Mouse (Mus musculus) heart, embryonic 14.5 days (tissue): ENCODE results near the gene Nkx2-3. TPM values are rescaled to one million over a fixed set of nuclear protein-coding genes. Genes with fewer than 3 reads are reported as not detected.

Experiments
- ATAC-seq: fragments of 200-750 bp; cut with Nextera tagmentation; 2 replicates; pipeline ENCODE4 v1.8.0; 2017; ENCODE audit warnings: low read depth, moderate TSS enrichment; ENCODE audit not compliant: insufficient number of reproducible peaks, insufficient read depth, low FRiP score
- H3K27ac ChIP-seq, 2 experiments: fragments of 200-500 bp in 1 of 2; fragments of 300-500 bp in 1 of 2; sonication (generic) in 1 of 2; replicated peaks in 1 of 2; 2 replicates each; pipeline ENCODE4 v1.5.1; 2012 to 2014; ENCODE audit warnings: low read depth in 2 of 2, low read length in 2 of 2, control low read depth in 1 of 2, mild to moderate bottlenecking in 1 of 2, mixed read lengths in 1 of 2; ENCODE audit not compliant: control insufficient read depth in 1 of 2, insufficient read depth in 1 of 2
- H3K27me3 ChIP-seq: fragments of 300-500 bp; sonication (generic); 2 replicates; pipeline ENCODE4 v1.6.1; 2014; ENCODE audit warnings: mild to moderate bottlenecking, low read length, control low read depth; ENCODE audit not compliant: control insufficient read depth, insufficient read depth
- H3K36me3 ChIP-seq: fragments of 300-500 bp; sonication (generic); 2 replicates; pipeline ENCODE4 v1.6.1; 2014; ENCODE audit warnings: mild to moderate bottlenecking, control low read depth, low read length, mixed read lengths; ENCODE audit not compliant: control insufficient read depth, insufficient read depth
- H3K4me1 ChIP-seq, 2 experiments: fragments of 200-500 bp in 1 of 2; fragments of 300-500 bp in 1 of 2; sonication (generic) in 1 of 2; 2 replicates each; pipeline ENCODE4 v1.6.1; 2012 to 2014; ENCODE audit warnings: low read length in 2 of 2, control low read depth in 1 of 2, mixed read lengths in 1 of 2; ENCODE audit not compliant: control insufficient read depth in 2 of 2, insufficient read depth in 2 of 2
- H3K4me2 ChIP-seq: fragments of 300-500 bp; sonication (generic); 2 replicates; pipeline ENCODE4 v1.6.1; 2014; ENCODE audit warnings: mild to moderate bottlenecking, low read length
- H3K4me3 ChIP-seq, 2 experiments: fragments of 200-500 bp in 1 of 2; fragments of 300-500 bp in 1 of 2; sonication (generic) in 1 of 2; 2 replicates each; pipeline ENCODE4 v1.5.1; 2012 to 2014; ENCODE audit warnings: low read length in 2 of 2, mild to moderate bottlenecking in 2 of 2, control low read depth in 1 of 2, low read depth in 1 of 2, moderate library complexity in 1 of 2; ENCODE audit not compliant: control insufficient read depth in 1 of 2, insufficient read depth in 1 of 2
- H3K9ac ChIP-seq: fragments of 300-500 bp; sonication (generic); 2 replicates; pipeline ENCODE4 v1.6.1; 2014; ENCODE audit warnings: mild to moderate bottlenecking, low read length
- H3K9me3 ChIP-seq: fragments of 300-500 bp; sonication (generic); 2 replicates; pipeline ENCODE4 v1.6.1; 2016; ENCODE audit warnings: low read length, control low read depth; ENCODE audit not compliant: control insufficient read depth
- WGBS: fragments of 180-500 bp; shearing (Covaris S2); extraction: QIAGEN DNeasy Blood & Tissue Kit; methylation state at CpG from one replicate; pipeline ENCODE4 v1.1.7; 2014; 5-methylcytosine and 5-hydroxymethylcytosine counted together
- polyA plus RNA-seq: library from polyadenylated mRNA; unstranded; fragments of >200 nt; fragmentation: Nextera tagmentation; extraction: Ambion mirVana; gene quantifications from 2 replicates; pipeline ENCODE4 v1.2.1, GENCODE M21; 2014

Nkx2-3 gene
- polyA plus RNA-seq, 1 experiment from 2014 or later = not detected

DNA sequence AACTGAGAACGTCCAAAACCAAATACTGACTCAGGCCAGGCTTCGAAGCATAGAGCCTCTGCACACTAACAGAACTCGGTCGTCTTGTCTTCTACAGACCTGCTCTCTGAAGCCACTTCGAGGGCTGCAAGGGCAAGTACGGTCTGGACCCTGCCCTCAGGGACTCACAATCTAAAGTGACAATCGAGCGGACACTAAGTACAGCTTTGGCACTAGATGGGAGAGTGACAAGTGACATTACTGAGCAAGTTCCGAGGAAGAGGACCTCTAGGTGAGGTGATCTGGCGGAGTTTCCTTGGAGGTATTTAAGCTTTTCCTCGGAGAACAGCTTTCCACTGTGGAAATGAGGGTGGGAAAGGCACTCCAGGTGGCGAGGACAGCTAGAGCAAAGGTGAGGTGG lies 564 bp upstream of the Nkx2-3 start:
- peaks cover 4 to 23% of the 10 kb centered on the region in 2 experiments; a peak in 3 of 4 replicates for H3K4me1 ChIP-seq
- no peak for ATAC-seq
- H3K4me3 ChIP-seq = no peak overlapping the region
- peaks cover 93% of the 10 kb centered on the region for H3K27me3 ChIP-seq
- H3K9me3 ChIP-seq = no peaks in the 10 kb centered on the region
- H3K27ac ChIP-seq = no peak overlapping the region
- no peaks in the 10 kb centered on the region for H3K36me3 ChIP-seq
- no peak overlapping the region for H3K9ac ChIP-seq
- 11% methylated on average over 12 of the region's 12 CpGs for WGBS
- no peak overlapping the region for H3K4me2 ChIP-seq

DNA sequence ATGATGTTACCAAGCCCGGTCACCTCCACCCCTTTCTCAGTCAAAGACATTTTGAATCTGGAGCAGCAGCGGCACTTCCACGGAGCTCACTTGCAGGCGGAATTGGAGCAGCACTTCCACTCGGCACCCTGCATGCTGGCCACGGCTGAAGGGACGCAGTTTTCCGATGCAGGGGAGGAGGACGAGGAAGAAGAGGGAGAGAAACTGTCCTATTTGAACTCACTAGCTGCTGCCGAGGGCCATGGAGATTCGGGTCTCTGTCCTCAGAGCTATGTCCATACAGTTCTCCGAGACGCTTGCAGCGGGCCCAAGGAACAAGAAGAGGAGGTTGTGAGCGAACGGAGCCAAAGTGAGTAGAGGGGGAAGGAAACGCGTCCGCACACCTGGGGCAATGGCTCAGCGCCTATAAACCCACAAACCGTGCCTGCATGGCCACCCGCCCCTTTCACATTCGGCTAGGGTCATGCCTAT lies 411 bp downstream of the Nkx2-3 start:
- H3K36me3 ChIP-seq = no peaks in the 10 kb centered on the region
- peaks cover 4 to 26% of the 10 kb centered on the region in 2 experiments; a peak in 3 of 4 replicates for H3K4me1 ChIP-seq
- H3K4me3 ChIP-seq = peak overlapping the region in 1 of 2 experiments; percentile 15; a peak in 1 of 4 replicates
- H3K9me3 ChIP-seq = no peaks in the 10 kb centered on the region
- H3K27ac ChIP-seq = no peak overlapping the region
- WGBS = 2% methylated on average over 23 of the region's 23 CpGs
- no peak overlapping the region for H3K9ac ChIP-seq
- ATAC-seq = no peak
- H3K27me3 ChIP-seq = peaks cover 93% of the 10 kb centered on the region
- peak overlapping the region; percentile 24; the same call in 1 of the 2 replicates for H3K4me2 ChIP-seq

DNA sequence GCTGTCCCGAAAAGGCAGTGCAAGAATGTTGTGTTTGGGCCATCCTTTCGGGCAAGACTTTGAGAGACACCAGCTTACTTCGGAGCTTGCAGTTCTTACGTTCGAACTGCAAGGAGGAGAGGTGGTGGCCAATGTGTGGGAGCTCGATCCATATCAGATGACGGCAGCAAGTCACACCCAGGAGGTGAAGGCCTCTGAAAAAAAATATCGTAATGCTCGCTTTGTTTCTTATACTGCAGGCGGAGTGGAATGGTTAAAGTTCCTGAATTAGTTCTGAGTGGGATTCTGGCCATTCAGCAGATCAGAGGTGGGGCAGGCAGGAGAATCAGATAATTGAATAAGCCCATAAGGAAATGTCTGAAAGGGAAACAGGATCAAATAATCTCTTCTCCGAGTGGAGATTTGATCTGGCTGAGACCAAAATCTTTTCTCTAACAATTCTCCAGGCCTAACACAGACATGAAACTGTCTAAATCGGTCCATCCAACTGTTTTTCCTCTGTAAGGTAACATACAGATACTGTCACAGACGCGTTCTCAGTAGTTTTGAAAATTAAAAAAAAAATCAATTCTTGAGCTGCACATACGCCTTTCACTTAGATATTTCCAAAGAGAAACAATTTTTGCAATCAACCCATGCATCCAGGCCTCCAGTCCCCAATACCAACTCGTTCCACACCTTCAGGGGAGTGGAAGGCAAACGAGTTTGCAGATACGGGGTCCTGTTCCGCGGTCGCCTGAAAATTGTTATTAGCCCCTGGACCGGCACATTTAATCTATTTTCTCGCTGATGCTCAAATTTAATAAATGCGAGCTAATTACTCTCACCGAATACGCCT lies 1.4 kb downstream of the Nkx2-3 start:
- H3K27ac ChIP-seq = no peak overlapping the region
- no peak overlapping the region for H3K4me3 ChIP-seq
- H3K27me3 ChIP-seq = peaks cover 95% of the 10 kb centered on the region
- no peak for ATAC-seq
- H3K9ac ChIP-seq = no peak overlapping the region
- no peak overlapping the region for H3K4me2 ChIP-seq
- H3K4me1 ChIP-seq = peaks cover 4 to 26% of the 10 kb centered on the region in 2 experiments; a peak in 3 of 4 replicates
- no peaks in the 10 kb centered on the region for H3K36me3 ChIP-seq
- H3K9me3 ChIP-seq = no peaks in the 10 kb centered on the region
- WGBS = 3% methylated on average over 26 of the region's 26 CpGs

DNA sequence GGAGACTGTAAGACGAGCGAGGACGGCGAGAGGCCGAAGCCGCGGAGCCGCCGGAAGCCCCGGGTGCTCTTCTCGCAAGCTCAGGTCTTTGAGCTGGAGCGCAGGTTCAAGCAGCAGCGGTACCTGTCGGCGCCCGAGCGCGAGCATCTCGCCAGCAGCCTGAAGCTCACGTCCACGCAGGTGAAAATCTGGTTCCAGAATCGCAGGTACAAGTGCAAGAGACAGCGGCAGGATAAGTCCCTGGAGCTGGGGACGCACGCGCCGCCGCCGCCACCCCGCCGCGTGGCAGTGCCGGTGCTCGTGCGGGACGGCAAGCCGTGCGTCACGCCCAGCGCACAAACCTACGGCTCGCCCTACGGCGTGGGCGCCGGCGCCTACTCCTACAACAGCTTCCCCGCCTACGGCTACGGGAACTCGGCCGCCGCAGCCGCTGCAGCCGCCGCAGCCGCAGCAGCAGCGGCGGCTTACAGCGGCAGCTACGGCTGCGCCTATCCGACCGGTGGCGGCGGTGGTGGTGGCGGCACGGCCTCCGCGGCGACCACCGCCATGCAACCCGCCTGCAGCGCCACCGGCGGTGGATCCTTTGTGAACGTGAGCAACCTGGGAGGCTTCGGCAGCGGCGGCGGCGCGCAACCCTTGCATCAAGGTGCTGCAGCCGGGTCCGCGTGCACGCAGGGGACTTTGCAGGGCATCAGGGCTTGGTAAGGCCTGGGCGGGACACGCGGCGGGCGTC lies 2.4 kb downstream of the Nkx2-3 start:
- Histone ChIP-seq H3K9me3 (no peaks in the 10 kb centered on the region), H3K9ac (no peak overlapping the region), H3K27me3 (peaks cover 97% of the 10 kb centered on the region), H3K36me3 (no peaks in the 10 kb centered on the region), H3K4me2 (peak overlapping the region; percentile 61), H3K27ac (no peak overlapping the region), H3K4me1 (peaks cover 4 to 26% of the 10 kb centered on the region in 2 experiments; a peak in 3 of 4 replicates), H3K4me3 (peak overlapping the region; percentile 27 to 35)
- no peak for ATAC-seq
- under 1% methylated on average over 91 of the region's 92 CpGs for WGBS

DNA sequence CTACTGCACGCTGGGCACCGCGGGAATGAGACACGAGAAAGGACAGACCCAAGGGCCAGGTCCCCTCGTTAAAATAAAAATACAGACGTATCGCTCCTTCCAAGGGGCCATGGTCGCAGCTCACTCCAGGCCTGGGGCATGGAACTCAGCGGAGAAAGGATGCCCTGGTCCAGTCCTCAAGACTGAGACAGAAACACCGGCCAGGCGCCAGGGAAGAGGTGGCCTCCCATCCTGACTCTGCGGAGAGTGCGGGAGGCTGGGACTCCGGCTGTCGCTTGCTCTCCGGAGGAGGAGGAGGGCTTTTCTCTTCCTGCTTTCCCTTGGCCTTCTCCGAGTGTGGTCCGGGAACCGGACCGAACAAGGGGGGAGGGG lies 2.9 kb downstream of the Nkx2-3 start:
- Histone ChIP-seq H3K4me1 (peaks cover 4 to 26% of the 10 kb centered on the region in 2 experiments; a peak in 3 of 4 replicates), H3K4me2 (peak overlapping the region; percentile 61), H3K27ac (no peak overlapping the region), H3K9me3 (no peaks in the 10 kb centered on the region), H3K36me3 (no peaks in the 10 kb centered on the region), H3K27me3 (peaks cover 97% of the 10 kb centered on the region), H3K4me3 (peak overlapping the region in 1 of 2 experiments; percentile 35; a peak in 2 of 4 replicates), H3K9ac (no peak overlapping the region)
- ATAC-seq = no peak
- WGBS = under 1% methylated on average over 20 of the region's 20 CpGs

DNA sequence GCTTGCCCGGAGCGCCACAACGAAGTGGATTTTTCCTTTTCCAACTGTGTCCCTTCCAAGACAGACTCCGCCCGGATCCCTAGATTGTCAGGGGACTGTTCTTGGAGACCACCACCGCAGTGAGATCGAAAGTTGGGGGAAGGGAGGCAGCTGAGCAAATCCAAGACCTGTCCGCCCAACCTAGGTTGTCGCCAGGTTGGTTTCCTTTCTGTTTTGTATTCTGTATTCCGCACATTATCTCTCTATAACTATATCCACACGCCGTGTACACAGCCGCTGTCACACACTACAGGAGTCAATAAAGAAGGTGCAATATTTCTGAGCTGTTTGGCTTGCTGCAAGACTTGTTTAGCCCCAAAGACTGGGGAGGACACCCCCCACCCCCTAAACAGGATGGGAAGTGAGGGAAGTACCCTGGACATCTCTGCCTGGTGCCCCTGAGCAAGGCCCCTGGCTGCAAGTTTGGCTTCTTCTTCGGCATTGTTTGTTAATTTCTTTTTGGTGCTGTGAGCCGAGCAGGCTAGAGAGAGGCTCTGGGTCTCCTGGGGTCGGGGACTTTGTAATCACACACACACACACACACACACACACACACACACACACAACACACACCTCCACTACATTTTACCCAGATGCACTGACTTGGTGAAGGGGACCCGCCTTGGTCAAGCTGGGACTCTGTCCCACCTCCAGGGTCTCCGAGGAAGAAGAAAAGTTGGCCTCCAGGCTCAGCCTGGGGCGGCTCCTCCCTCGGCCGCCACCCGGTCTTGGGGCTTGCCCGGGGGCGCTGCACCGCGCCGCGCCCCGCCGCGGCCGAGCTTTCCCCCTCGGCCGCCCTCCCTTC lies 3.7 kb downstream of the Nkx2-3 start:
- Histone ChIP-seq H3K4me1 (peaks cover 4 to 26% of the 10 kb centered on the region in 2 experiments; a peak in 3 of 4 replicates), H3K4me2 (peak overlapping the region; percentile 61), H3K9ac (no peak overlapping the region), H3K27me3 (peaks cover 97% of the 10 kb centered on the region), H3K36me3 (no peaks in the 10 kb centered on the region), H3K27ac (no peak overlapping the region), H3K4me3 (peak overlapping the region; percentile 27 to 35), H3K9me3 (no peaks in the 10 kb centered on the region)
- ATAC-seq = no peak
- WGBS = 1% methylated on average over 33 of the region's 34 CpGs

DNA sequence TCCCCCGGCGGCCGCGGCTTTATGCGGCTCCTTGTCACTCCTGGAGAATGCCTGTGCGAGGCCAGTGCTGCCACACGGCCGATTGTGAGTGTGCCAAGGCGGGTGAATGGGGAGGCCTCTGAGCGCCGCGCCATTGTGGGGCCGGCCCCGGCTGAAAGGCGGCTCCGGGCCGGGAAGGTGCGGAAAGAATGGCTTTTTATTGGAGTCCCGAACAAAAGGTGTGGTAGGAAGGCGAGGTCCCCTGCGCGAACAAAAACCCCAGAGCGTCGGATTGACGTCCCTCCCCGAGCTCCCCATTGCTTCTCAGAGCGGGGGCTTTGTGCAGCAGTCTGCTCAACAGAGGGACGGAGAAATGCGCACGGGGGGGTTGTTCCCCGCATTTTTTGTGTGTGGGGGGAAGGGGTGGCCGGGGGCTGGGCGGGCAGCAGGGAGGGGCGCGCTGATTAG lies 4.3 kb downstream of the Nkx2-3 start:
- no peak for ATAC-seq
- Histone ChIP-seq H3K4me2 (peak overlapping the region; percentile 58), H3K27ac (no peak overlapping the region), H3K4me1 (peaks cover 4 to 26% of the 10 kb centered on the region in 2 experiments; a peak in 3 of 4 replicates), H3K27me3 (peaks cover 97% of the 10 kb centered on the region), H3K9me3 (no peaks in the 10 kb centered on the region), H3K36me3 (no peaks in the 10 kb centered on the region), H3K4me3 (peak overlapping the region; percentile 27 to 34), H3K9ac (0 out of 2 replicates have a peak overlapping the region, but pooled peaks have one; percentile 5)
- under 1% methylated on average over 35 of the region's 35 CpGs for WGBS
